Mouse (Mus musculus) thymus, adult 2 months (tissue): ENCODE measurements at regions not wholly inside any gene's neighbourhood (a gene's known extent, or its start where the extent isn't known, plus 50 kb on each side); places are given as distances from the start of the nearest gene placed in this dataset.

Experiments used
- DNase-seq: peaks from one replicate; pipeline ENCODE4 v3.0.0; 2021
- H3K27ac ChIP-seq: fragments of 200-500 bp; 2 replicates; pipeline ENCODE4 v1.5.1; 2012; ENCODE audit warnings: low read length, control low read depth; ENCODE audit not compliant: control insufficient read depth, insufficient read depth
- H3K27me3 ChIP-seq: fragments of 200-500 bp; 2 replicates; pipeline ENCODE4 v1.6.1; 2012; ENCODE audit warnings: mild to moderate bottlenecking, low read length, moderate library complexity, mixed read lengths; ENCODE audit not compliant: control insufficient read depth, insufficient read depth
- H3K36me3 ChIP-seq: fragments of 200-500 bp; 2 replicates; pipeline ENCODE4 v1.6.1; 2012; ENCODE audit warnings: mild to moderate bottlenecking, low read length, moderate library complexity; ENCODE audit not compliant: control insufficient read depth, insufficient read depth
- H3K4me1 ChIP-seq: fragments of 200-500 bp; replicated peaks from 2 replicates; pipeline ENCODE4 v1.6.1; 2012; ENCODE audit warnings: low read length; ENCODE audit not compliant: control insufficient read depth, insufficient read depth
- H3K4me3 ChIP-seq: fragments of 200-500 bp; 2 replicates; pipeline ENCODE4 v1.5.1; 2012; ENCODE audit warnings: mild to moderate bottlenecking, low read length, control low read depth, moderate library complexity; ENCODE audit not compliant: control insufficient read depth, insufficient read depth
- CTCF ChIP-seq: fragments of 200-500 bp; IDR thresholded peaks from 2 replicates; pipeline ENCODE4 v1.5.1; 2012; ENCODE audit warnings: mild to moderate bottlenecking, control low read depth, low read length, moderate library complexity, borderline replicate concordance; ENCODE audit not compliant: control insufficient read depth, poor library complexity, insufficient read depth; ENCODE audit errors: extremely low read depth
- POLR2A ChIP-seq: fragments of 200-500 bp; IDR thresholded peaks from 2 replicates; pipeline ENCODE4 v1.6.1; 2012; ENCODE audit warnings: mild to moderate bottlenecking, low read length, control low read depth, moderate library complexity; ENCODE audit not compliant: control insufficient read depth, poor library complexity, insufficient read depth; ENCODE audit errors: extremely low read depth
- WGBS: fragments of 180-500 bp; shearing (Covaris S2); methylation state at CpG from one replicate; pipeline ENCODE4 v1.1.7; 2018; 5-methylcytosine and 5-hydroxymethylcytosine counted together

DNA sequence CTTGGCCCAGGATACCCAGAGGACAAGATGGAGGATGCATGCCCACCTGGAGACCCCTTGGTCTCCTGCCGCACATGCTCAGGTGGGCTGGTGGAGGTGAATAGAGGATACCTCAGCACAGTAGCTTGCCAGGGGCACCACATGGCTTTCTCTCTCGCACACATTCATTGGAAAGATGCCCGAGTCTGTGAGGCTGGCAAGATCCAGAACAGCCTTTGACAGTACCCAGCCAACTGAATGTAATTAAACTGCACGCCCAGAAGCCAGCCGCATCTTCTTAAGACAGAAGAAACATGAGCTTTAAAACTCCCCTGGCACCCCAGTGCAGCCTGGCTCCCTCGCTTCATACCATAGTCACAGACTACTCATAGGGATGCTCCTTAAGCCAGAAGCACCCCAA lies 143.4 kb downstream of the 2410131K14Rik start:
- no peak for TF ChIP-seq CTCF
- no peak for TF ChIP-seq POLR2A
- Histone ChIP-seq H3K36me3 (no peaks in the 10 kb centered on the region), H3K27ac (no peak overlapping the region), H3K4me1 (no peaks in the 10 kb centered on the region), H3K4me3 (no peak overlapping the region), H3K27me3 (no peaks in the 10 kb centered on the region)
- WGBS = 97% methylated on average over 6 of the region's 6 CpGs
- DNase-seq = no peak

- Histone ChIP-seq H3K27ac (no peak overlapping the region), H3K4me1 (no peaks in the 10 kb centered on the region), H3K27me3 (no peaks in the 10 kb centered on the region), H3K36me3 (no peaks in the 10 kb centered on the region), H3K4me3 (no peak overlapping the region)
- WGBS = 95% methylated on average over 7 of the region's 7 CpGs
- TF ChIP-seq CTCF = no peak
- no peak for TF ChIP-seq POLR2A
- DNase-seq = no peak
Observed at GRCm38 (mm10) chr5:118390691-118391373, 145.8 kb downstream of the 2410131K14Rik start.

DNA sequence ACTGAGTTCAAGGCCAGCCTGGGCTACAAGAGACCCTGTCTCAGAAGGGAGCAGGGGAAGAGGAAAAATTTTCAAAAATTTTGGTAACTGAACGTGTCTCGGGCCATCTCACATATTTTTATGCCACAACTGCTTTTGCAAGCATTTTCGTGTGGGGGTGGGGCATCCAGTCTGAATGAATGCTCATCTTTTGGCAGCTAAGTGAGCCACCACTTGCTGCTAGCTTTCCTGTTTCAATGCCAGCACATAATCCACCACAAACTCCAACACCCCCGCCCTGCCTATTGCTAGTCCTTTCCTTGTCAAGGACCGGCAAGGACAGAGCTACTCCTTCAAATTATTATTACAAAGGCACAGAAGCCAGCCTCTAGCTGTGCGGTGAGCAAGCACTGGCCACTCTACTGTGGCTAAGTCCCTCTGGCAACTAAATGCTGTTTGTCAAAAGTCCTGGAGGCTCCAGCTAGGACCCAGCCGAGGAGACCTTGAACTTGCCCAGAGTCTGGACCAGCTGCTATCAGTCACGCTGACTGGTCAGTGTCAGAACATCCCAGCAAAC lies 148.0 kb downstream of the 2410131K14Rik start:
- Histone ChIP-seq H3K27me3 (no peaks in the 10 kb centered on the region), H3K27ac (no peak overlapping the region), H3K4me3 (no peak overlapping the region), H3K36me3 (no peaks in the 10 kb centered on the region), H3K4me1 (no peaks in the 10 kb centered on the region)
- WGBS = 95% methylated on average over 8 of the region's 8 CpGs
- TF ChIP-seq CTCF = no peak
- no peak for TF ChIP-seq POLR2A
- DNase-seq = no peak

- H3K27me3 ChIP-seq = no peaks in the 10 kb centered on the region
- no peak for DNase-seq
- TF ChIP-seq POLR2A (no peak), CTCF (no peak)
- H3K4me1 ChIP-seq = no peaks in the 10 kb centered on the region
- 73% methylated on average over 5 of the region's 5 CpGs for WGBS
- H3K4me3 ChIP-seq = no peak overlapping the region
- H3K27ac ChIP-seq = no peak overlapping the region
- no peaks in the 10 kb centered on the region for H3K36me3 ChIP-seq
Observed at GRCm38 (mm10) chr5:118394051-118394450, 149.0 kb downstream of the 2410131K14Rik start.

DNA sequence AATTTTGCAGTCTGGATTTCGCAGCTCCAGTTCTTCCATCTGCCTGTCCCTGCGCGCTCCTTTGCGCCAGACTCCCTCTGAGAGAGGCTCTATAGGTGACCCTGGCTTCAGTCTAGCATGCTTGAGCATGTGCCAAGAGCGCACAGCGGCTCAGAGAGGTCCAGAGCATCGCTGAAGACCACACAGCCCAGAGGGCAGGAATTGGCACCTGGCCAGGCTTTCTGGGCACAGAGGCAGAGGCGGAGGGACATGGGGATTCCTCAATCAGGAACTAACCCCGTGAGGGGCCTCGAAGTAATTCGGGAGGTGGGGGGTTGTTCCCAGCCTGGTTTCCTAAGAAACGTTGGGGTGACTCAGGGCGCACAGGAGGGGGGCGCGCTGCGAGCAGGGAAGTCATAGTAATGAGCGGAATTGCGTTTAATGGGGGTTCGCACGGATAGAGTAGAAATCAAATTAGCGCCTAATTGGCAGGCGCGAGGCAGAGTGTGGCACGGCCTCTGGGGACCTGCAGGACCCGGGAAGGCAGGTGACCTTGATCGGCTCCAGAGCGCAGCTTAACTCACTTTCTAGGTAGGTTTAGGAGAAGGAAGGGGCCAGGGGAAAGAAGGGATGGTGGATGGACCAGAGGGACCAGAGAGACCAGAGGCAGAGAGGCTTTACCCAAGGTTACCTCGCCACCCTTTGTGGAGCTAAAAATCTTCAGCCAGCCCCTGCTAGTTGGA lies 151.1 kb downstream of the 2410131K14Rik start:
- Histone ChIP-seq H3K27me3 (no peaks in the 10 kb centered on the region), H3K4me1 (no peaks in the 10 kb centered on the region), H3K27ac (no peak overlapping the region), H3K4me3 (no peak overlapping the region), H3K36me3 (no peaks in the 10 kb centered on the region)
- TF ChIP-seq CTCF = no peak
- no peak for TF ChIP-seq POLR2A
- 33% methylated on average over 28 of the region's 28 CpGs for WGBS
- DNase-seq = no peak

GRCm38 (mm10) chr5:118400926-118401325 lies 155.9 kb downstream of the 2410131K14Rik start:
- no peak for DNase-seq
- Histone ChIP-seq H3K27ac (no peak overlapping the region), H3K36me3 (no peaks in the 10 kb centered on the region), H3K4me1 (no peaks in the 10 kb centered on the region), H3K27me3 (no peaks in the 10 kb centered on the region), H3K4me3 (no peak overlapping the region)
- TF ChIP-seq CTCF (no peak), POLR2A (no peak)
- WGBS = 89% methylated on average over 10 of the region's 10 CpGs
